Mouse (Mus musculus): Measurements from ENCODE around the gene Slco1c1. TPM values are rescaled to one million over a fixed set of nuclear protein-coding genes. Genes with fewer than 3 reads are reported as not detected.

The Slco1c1 gene
- total RNA-seq, 1 experiment: not detected

DNA sequence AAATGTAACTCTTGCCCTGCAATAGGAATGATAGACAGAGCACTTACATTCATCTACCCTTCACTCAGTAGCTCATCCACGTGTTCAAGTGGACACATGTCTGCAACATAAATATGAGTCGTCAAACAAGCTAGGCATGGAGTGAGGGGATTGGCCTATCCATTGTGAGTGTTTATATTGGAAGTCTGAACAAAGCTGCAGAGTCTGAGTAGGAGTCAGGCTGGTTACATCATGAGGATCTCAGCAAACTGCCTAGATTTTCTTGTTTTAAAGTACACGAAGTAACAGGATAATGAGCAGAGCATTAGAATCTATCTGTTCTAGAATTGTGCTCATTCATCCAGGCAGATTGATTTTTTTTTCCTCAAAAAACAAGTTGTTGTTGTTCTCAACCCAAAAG is 23.0 kb upstream of the Slco1c1 start:
- Histone ChIP-seq H3K36me3 (ENCODE audit: control insufficient read depth, insufficient read depth, low read length, poor library complexity, severe bottlenecking) (no peaks in the 10 kb centered on the region), H3K4me3 (ENCODE audit: insufficient read depth in 1 of 2, low read depth in 1 of 2, low read length in 2 of 2, poor library complexity in 1 of 2, severe bottlenecking in 1 of 2) (no peak overlapping the region), H3K9ac (ENCODE audit: insufficient read depth, low read depth, low read length, poor library complexity, severe bottlenecking) (no peak overlapping the region), H3K9me3 (ENCODE audit: control insufficient read depth, insufficient read depth, low read depth, low read length) (no peaks in the 10 kb centered on the region), H3K27ac (ENCODE audit: insufficient read depth, low read depth, low read length, poor library complexity, severe bottlenecking) (no peak overlapping the region), H3K4me1 (ENCODE audit: control insufficient read depth in 2 of 2, insufficient read depth in 2 of 2, low read length in 2 of 2, poor library complexity in 1 of 2) (peaks cover 0 to 3% of the 10 kb centered on the region in 2 experiments; a peak in 1 of 4 replicates)
- in situ Hi-C loops (cut with MboI; ENCODE audit: low sequenced_read_pairs in 2 of 2, unreplicated experiment in 2 of 2): no loop called here
- TF ChIP-seq CHD2 (IDR thresholded peaks at IDR 0.05; ENCODE audit: low read depth, low read length) (no peak), MAFK (IDR thresholded peaks at IDR 0.05; ENCODE audit: insufficient read depth, low read depth, low read length) (no peak), ZNF384 (IDR thresholded peaks at IDR 0.05; ENCODE audit: low read depth, low read length) (no peak)
- DNase-seq (ENCODE audit: low read depth, low spot score): no peak

DNA sequence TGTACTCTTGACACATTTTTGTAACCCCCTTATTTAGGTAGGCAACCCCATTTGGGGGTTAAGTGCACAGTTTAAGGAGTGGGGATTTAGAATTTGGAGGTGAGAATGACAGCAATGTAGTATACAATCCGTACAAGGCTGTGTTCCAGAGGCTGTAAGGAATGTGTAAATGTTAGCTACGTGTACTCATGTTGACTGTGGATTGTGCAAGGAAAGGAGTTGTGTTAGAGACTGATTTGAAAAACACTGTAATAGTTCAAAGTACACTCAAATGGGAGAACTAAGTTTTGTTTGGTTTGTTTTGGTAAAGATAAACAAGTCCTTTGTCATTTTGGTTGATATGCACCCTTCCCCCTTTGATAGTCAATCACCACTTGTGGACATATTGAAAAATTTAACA is 1.6 kb upstream of the Slco1c1 start:
- no peak for TF ChIP-seq MAFK (IDR thresholded peaks at IDR 0.05; ENCODE audit: insufficient read depth, low read depth, low read length)
- Histone ChIP-seq H3K36me3 (ENCODE audit: control insufficient read depth, insufficient read depth, low read length, poor library complexity, severe bottlenecking) (no peaks in the 10 kb centered on the region), H3K9ac (ENCODE audit: insufficient read depth, low read depth, low read length, poor library complexity, severe bottlenecking) (no peak overlapping the region), H3K9me3 (ENCODE audit: control insufficient read depth, insufficient read depth, low read depth, low read length) (no peaks in the 10 kb centered on the region), H3K27ac (ENCODE audit: insufficient read depth, low read depth, low read length, poor library complexity, severe bottlenecking) (no peak overlapping the region), H3K4me3 (ENCODE audit: insufficient read depth in 1 of 2, low read depth in 1 of 2, low read length in 2 of 2, poor library complexity in 1 of 2, severe bottlenecking in 1 of 2) (no peak overlapping the region), H3K4me1 (ENCODE audit: control insufficient read depth in 2 of 2, insufficient read depth in 2 of 2, low read length in 2 of 2, poor library complexity in 1 of 2) (no peaks in the 10 kb centered on the region)
- no peak for DNase-seq (ENCODE audit: low read depth, low spot score)
- in situ Hi-C loops (cut with MboI; ENCODE audit: low sequenced_read_pairs in 2 of 2, unreplicated experiment in 2 of 2): no loop called here

DNA sequence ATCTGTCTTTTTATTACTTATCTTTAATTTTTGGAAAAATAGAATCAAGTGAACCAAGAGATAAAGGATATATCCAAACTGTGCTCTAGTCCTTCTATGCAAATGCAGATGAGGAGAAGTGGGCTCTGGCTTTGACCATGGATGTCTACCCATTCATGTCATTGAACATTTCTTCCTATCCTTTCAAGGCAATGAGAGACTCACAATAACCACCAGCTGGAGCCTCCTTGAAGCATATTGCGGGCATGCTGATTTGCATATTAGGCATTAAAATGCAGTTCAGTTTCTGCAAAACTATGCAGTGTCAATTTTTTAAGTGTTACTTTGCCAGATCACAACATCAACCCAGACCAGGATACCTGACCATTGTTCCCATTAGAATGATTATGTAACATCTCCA is 1.6 kb downstream of the Slco1c1 start:
- no peaks in the 10 kb centered on the region for H3K9me3 ChIP-seq (ENCODE audit: control insufficient read depth, insufficient read depth, low read depth, low read length)
- in situ Hi-C loops (cut with MboI; ENCODE audit: low sequenced_read_pairs in 2 of 2, unreplicated experiment in 2 of 2): no loop called here
- TF ChIP-seq HCFC1 (IDR thresholded peaks at IDR 0.05; ENCODE audit: borderline replicate concordance, insufficient read depth, low read length) (no peak), MAFK (IDR thresholded peaks at IDR 0.05; ENCODE audit: insufficient read depth, low read depth, low read length) (no peak), ZC3H11A (IDR thresholded peaks at IDR 0.05; ENCODE audit: borderline replicate concordance, low read depth, low read length) (no peak), ZNF384 (IDR thresholded peaks at IDR 0.05; ENCODE audit: low read depth, low read length) (no peak), CHD2 (IDR thresholded peaks at IDR 0.05; ENCODE audit: low read depth, low read length) (no peak)
- no peaks in the 10 kb centered on the region for H3K36me3 ChIP-seq (ENCODE audit: control insufficient read depth, insufficient read depth, low read length, poor library complexity, severe bottlenecking)
- DNase-seq (ENCODE audit: low read depth, low spot score): no peak
- H3K27ac ChIP-seq (ENCODE audit: insufficient read depth, low read depth, low read length, poor library complexity, severe bottlenecking): no peak overlapping the region
- no peaks in the 10 kb centered on the region for H3K4me1 ChIP-seq (ENCODE audit: control insufficient read depth in 2 of 2, insufficient read depth in 2 of 2, low read length in 2 of 2, poor library complexity in 1 of 2)
- no peak overlapping the region for H3K4me3 ChIP-seq (ENCODE audit: insufficient read depth in 1 of 2, low read depth in 1 of 2, low read length in 2 of 2, poor library complexity in 1 of 2, severe bottlenecking in 1 of 2)
- no peak overlapping the region for H3K9ac ChIP-seq (ENCODE audit: insufficient read depth, low read depth, low read length, poor library complexity, severe bottlenecking)

DNA sequence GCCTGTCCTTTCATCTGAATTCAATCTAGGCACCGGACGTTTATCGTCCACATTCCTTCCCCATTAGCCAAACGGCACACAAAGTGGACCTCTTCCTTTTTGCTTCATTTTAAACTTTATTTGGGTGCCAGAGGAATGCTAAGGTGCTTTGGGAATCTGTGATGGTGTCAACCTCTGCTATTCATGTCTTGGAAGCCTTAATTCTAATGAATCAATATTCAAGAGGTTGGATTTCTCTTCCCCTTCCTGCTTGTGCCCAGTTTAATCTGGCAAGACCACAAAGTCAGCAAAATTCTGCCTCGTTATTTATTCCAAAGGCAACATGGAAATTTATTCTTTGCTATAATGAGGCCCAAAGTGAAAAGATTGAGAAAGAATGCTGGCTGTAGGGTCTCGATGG is 6.7 kb downstream of the Slco1c1 start:
- DNase-seq (ENCODE audit: low read depth, low spot score): no peak
- in situ Hi-C loops (cut with MboI; ENCODE audit: low sequenced_read_pairs in 2 of 2, unreplicated experiment in 2 of 2): no loop called here
- no peaks in the 10 kb centered on the region for H3K9me3 ChIP-seq (ENCODE audit: control insufficient read depth, insufficient read depth, low read depth, low read length)
- no peak overlapping the region for H3K4me3 ChIP-seq (ENCODE audit: insufficient read depth in 1 of 2, low read depth in 1 of 2, low read length in 2 of 2, poor library complexity in 1 of 2, severe bottlenecking in 1 of 2)
- H3K27ac ChIP-seq (ENCODE audit: insufficient read depth, low read depth, low read length, poor library complexity, severe bottlenecking): no peak overlapping the region
- no peaks in the 10 kb centered on the region for H3K36me3 ChIP-seq (ENCODE audit: control insufficient read depth, insufficient read depth, low read length, poor library complexity, severe bottlenecking)
- TF ChIP-seq MAFK (IDR thresholded peaks at IDR 0.05; ENCODE audit: insufficient read depth, low read depth, low read length): no peak
- TF ChIP-seq ZC3H11A (IDR thresholded peaks at IDR 0.05; ENCODE audit: borderline replicate concordance, low read depth, low read length): no peak
- no peak for TF ChIP-seq CHD2 (IDR thresholded peaks at IDR 0.05; ENCODE audit: low read depth, low read length)
- no peak for TF ChIP-seq HCFC1 (IDR thresholded peaks at IDR 0.05; ENCODE audit: borderline replicate concordance, insufficient read depth, low read length)
- no peak for TF ChIP-seq ZNF384 (IDR thresholded peaks at IDR 0.05; ENCODE audit: low read depth, low read length)
- no peaks in the 10 kb centered on the region for H3K4me1 ChIP-seq (ENCODE audit: control insufficient read depth in 2 of 2, insufficient read depth in 2 of 2, low read length in 2 of 2, poor library complexity in 1 of 2)
- no peak overlapping the region for H3K9ac ChIP-seq (ENCODE audit: insufficient read depth, low read depth, low read length, poor library complexity, severe bottlenecking)

DNA sequence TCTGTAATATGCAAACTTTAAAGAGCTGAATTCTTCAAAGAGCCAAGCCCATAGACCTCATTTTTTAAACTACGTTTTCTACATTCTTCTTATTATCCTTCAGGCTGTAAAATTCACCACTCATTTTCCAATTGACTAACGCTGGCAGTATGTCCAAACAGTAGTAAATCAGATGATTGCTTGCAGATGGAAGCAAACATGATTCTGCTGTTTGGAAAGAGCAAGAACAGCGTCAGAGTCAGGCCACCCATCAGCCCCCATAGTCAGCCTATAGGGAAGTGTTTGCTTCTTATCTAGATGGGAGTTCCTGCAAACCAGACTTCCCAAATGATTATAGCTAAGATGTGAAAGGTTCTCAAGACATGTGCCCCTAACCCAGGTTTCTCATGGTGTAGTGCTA is 13.1 kb downstream of the Slco1c1 start:
- Histone ChIP-seq H3K9ac (ENCODE audit: insufficient read depth, low read depth, low read length, poor library complexity, severe bottlenecking) (no peak overlapping the region), H3K4me1 (ENCODE audit: control insufficient read depth in 2 of 2, insufficient read depth in 2 of 2, low read length in 2 of 2, poor library complexity in 1 of 2) (no peaks in the 10 kb centered on the region), H3K36me3 (ENCODE audit: control insufficient read depth, insufficient read depth, low read length, poor library complexity, severe bottlenecking) (no peaks in the 10 kb centered on the region), H3K4me3 (ENCODE audit: insufficient read depth in 1 of 2, low read depth in 1 of 2, low read length in 2 of 2, poor library complexity in 1 of 2, severe bottlenecking in 1 of 2) (no peak overlapping the region), H3K9me3 (ENCODE audit: control insufficient read depth, insufficient read depth, low read depth, low read length) (no peaks in the 10 kb centered on the region), H3K27ac (ENCODE audit: insufficient read depth, low read depth, low read length, poor library complexity, severe bottlenecking) (no peak overlapping the region)
- no peak for DNase-seq (ENCODE audit: low read depth, low spot score)
- TF ChIP-seq ZC3H11A (IDR thresholded peaks at IDR 0.05; ENCODE audit: borderline replicate concordance, low read depth, low read length): no peak
- no peak for TF ChIP-seq MAFK (IDR thresholded peaks at IDR 0.05; ENCODE audit: insufficient read depth, low read depth, low read length)
- TF ChIP-seq CHD2 (IDR thresholded peaks at IDR 0.05; ENCODE audit: low read depth, low read length): no peak
- no peak for TF ChIP-seq HCFC1 (IDR thresholded peaks at IDR 0.05; ENCODE audit: borderline replicate concordance, insufficient read depth, low read length)
- no peak for TF ChIP-seq ZNF384 (IDR thresholded peaks at IDR 0.05; ENCODE audit: low read depth, low read length)
- in situ Hi-C loops (cut with MboI; ENCODE audit: low sequenced_read_pairs in 2 of 2, unreplicated experiment in 2 of 2): no loop called here
